Mouse (Mus musculus) liver, embryonic 13.5 days (tissue): Measurements from ENCODE around the gene Cracr2b. TPM values are rescaled to one million over a fixed set of nuclear protein-coding genes. Genes with fewer than 3 reads are reported as not detected.
A peak's percentile ranks its signal among the peaks of the same experiment; 100 is the strongest.
"Not testable (repeated sequence)": the region's sequence is repeated elsewhere in the genome, so short reads cannot be mapped to it uniquely, and the experiment has no call there.

Experiments
- ATAC-seq: fragments of 200-750 bp; cut with Nextera tagmentation; 2 replicates; pipeline ENCODE4 v1.8.0; 2017; ENCODE audit warnings: low read depth, mild to moderate bottlenecking, moderate number of reproducible peaks, moderate library complexity
- DNase-seq: peaks from one replicate; pipeline ENCODE4 v3.0.0; 2022
- H3K27ac ChIP-seq: fragments of 300-500 bp; sonication (generic); 2 replicates; pipeline ENCODE4 v1.5.1; 2015; ENCODE audit warnings: moderate library complexity, mild to moderate bottlenecking, inconsistent platforms
- H3K27me3 ChIP-seq: fragments of 300-500 bp; sonication (generic); 2 replicates; pipeline ENCODE4 v1.6.1; 2015; ENCODE audit warnings: mild to moderate bottlenecking, inconsistent platforms
- H3K36me3 ChIP-seq: fragments of 300-500 bp; sonication (generic); 2 replicates; pipeline ENCODE4 v1.6.1; 2015; ENCODE audit warnings: mild to moderate bottlenecking, inconsistent platforms
- H3K4me1 ChIP-seq: fragments of 300-500 bp; sonication (generic); replicated peaks from 2 replicates; pipeline ENCODE4 v1.6.1; 2015; ENCODE audit warnings: inconsistent platforms
- H3K4me2 ChIP-seq: fragments of 300-500 bp; sonication (generic); 2 replicates; pipeline ENCODE4 v1.6.1; 2015; ENCODE audit warnings: inconsistent platforms, mild to moderate bottlenecking, moderate library complexity
- H3K4me3 ChIP-seq: fragments of 300-500 bp; sonication (generic); replicated peaks from 2 replicates; pipeline ENCODE4 v1.5.1; 2015; ENCODE audit warnings: mild to moderate bottlenecking, inconsistent platforms
- H3K9ac ChIP-seq: fragments of 300-500 bp; sonication (generic); 2 replicates; pipeline ENCODE4 v1.6.1; 2015; ENCODE audit warnings: mild to moderate bottlenecking, inconsistent platforms
- H3K9me3 ChIP-seq: fragments of 300-500 bp; sonication (generic); replicated peaks from 2 replicates; pipeline ENCODE4 v1.6.1; 2016; ENCODE audit warnings: inconsistent platforms
- WGBS: fragments of 180-500 bp; shearing (Covaris S2); methylation state at CpG from one replicate; pipeline ENCODE4 v1.1.7; 2015; ENCODE audit not compliant: insufficient replicate concordance; 5-methylcytosine and 5-hydroxymethylcytosine counted together
- polyA plus RNA-seq: library from polyadenylated mRNA; unstranded; fragments of >200 nt; fragmentation: Nextera tagmentation; extraction: Ambion mirVana; gene quantifications from 2 replicates; pipeline ENCODE4 v1.2.1, GENCODE M21; 2015

Cracr2b gene
- polyA plus RNA-seq, 1 experiment from 2014 or later: 4.0 TPM

- Histone ChIP-seq H3K36me3 (peaks cover 54% of the 10 kb centered on the region), H3K27ac (peak overlapping the region; percentile 79; the same call in 1 of the 2 replicates), H3K4me3 (peak overlapping the region; percentile 72), H3K4me1 (peaks cover 69% of the 10 kb centered on the region), H3K9me3 (no peaks in the 10 kb centered on the region), H3K4me2 (peak overlapping the region; percentile 97), H3K27me3 (no peaks in the 10 kb centered on the region), H3K9ac (peak overlapping the region; percentile 83)
- no peak for ATAC-seq
- WGBS: 86% methylated on average over 13 of the region's 13 CpGs
- DNase-seq: no peak
These were observed 18.7 kb upstream of the Cracr2b start for GRCm38 (mm10) chr7:141442199-141442598.

DNA sequence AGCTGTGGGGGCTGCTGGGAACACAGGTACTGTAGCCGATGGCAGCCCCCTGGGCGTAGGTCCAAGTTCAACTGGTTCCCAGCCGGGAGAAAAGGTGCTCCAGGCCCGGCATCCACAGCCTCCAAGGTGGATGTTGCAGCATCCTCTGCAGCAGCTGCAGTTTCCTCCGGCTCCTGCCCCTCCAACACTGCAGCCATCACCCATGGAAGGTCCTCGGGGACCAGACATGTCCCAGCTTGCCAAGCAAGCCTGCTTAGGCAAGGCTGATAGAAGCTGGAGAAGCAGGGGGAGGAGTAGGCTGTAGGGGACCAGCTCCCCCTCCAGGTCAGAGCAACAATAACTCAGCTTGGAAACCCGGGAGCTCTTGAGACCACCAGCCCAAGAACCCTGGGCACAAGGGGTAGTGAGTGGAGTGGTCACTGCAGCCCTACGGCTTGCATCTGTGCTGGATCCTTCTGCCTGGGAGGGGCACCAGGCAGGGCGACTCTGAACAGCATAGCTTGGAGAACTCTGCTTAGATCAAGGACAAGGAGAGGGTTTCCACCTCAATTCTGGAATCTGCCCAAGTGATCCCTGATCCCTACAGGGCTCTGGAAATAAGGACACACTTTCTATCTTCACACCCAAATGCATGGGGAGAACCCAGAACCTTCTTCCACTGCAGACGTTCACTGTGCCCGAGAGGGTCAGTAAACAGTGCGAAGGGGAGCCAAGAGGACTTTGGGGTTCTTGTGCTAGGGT lies 17.6 kb upstream of the Cracr2b start:
- DNase-seq (peak; percentile 42), ATAC-seq (peak; percentile 15)
- Histone ChIP-seq H3K4me1 (peaks cover 63% of the 10 kb centered on the region), H3K27ac (peak overlapping the region; percentile 79), H3K36me3 (peaks cover 49% of the 10 kb centered on the region), H3K4me2 (peak overlapping the region; percentile 97), H3K4me3 (peak overlapping the region; percentile 72), H3K9ac (peak overlapping the region; percentile 83), H3K27me3 (no peaks in the 10 kb centered on the region), H3K9me3 (no peaks in the 10 kb centered on the region)
- WGBS: 19% methylated on average over 12 of the region's 12 CpGs

DNA sequence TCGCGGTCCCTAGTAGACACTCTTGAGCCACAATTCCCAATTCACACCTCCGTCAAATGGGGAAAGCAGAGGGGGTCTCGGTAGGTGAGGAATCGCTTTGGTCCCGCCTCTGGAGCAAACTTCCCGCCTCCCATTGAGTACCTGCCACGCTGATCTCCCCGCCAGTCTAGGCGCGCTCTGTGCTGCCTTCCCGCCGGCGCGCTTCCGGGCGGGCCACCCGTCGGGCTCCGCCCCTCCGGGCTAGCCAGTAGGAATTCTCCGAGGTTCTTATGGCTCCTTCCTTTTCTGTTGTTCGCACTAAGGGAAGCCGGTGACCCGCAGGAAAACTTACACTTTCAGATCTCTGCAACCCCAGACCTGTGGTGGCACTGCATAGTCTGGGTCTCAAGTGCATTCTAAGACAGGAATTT lies 17.1 kb upstream of the Cracr2b start, which contains the start of gene Pidd1:
TSS of gene Pidd1 (minus strand) at position 198 of the 410 bp plus-strand sequence.
- under 1% methylated on average over 25 of the region's 25 CpGs for WGBS
- Histone ChIP-seq H3K4me3 (peak within 1 kb of the TSS; percentile 72), H3K4me2 (peak within 1 kb of the TSS; percentile 97), H3K27ac (peak within 1 kb of the TSS; percentile 79), H3K27me3 (no peaks in the 10 kb centered on the region), H3K9ac (peak within 1 kb of the TSS; percentile 83), H3K9me3 (no peaks in the 10 kb centered on the region), H3K4me1 (peaks cover 65% of the 10 kb centered on the region), H3K36me3 (peaks cover 49% of the 10 kb centered on the region)
- ATAC-seq (peak; percentile 68), DNase-seq (peak; percentile 78)

DNA sequence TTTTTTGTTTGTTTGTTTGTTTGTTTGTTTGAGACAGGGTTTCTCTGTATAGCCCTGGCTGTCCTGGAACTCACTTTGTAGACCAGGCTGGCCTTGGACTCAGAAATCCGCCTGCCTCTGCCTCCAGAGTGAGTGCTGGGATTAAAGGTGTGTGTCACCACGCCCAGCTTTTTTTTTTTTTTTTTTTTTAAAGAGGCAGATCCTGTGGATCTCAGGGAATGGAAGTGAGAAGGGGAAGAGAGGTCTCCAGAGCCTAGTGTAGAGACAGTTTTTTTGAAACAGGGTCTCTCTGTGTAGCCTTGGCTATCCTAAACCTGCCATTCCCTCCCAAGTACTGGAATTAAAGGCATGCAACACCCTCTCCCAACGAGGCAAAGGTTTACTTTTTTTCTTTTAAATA lies 14.5 kb upstream of the Cracr2b start:
- Histone ChIP-seq H3K36me3 (peaks cover 49% of the 10 kb centered on the region), H3K4me2 (peak overlapping the region; percentile 76), H3K4me3 (peak overlapping the region; percentile 92), H3K4me1 (peaks cover 76% of the 10 kb centered on the region), H3K9ac (peak overlapping the region; percentile 96), H3K27ac (peak overlapping the region; percentile 90; the same call in 1 of the 2 replicates)
- not testable (repeated sequence) for H3K27me3 ChIP-seq, DNase-seq, H3K9me3 ChIP-seq, ATAC-seq
- WGBS: 54% methylated on average over 3 of the region's 3 CpGs

- Histone ChIP-seq H3K27me3 (no peaks in the 10 kb centered on the region), H3K4me1 (peaks cover 75% of the 10 kb centered on the region), H3K9ac (peak within 1 kb of the TSS; percentile 96), H3K27ac (peak within 1 kb of the TSS; percentile 90), H3K9me3 (no peaks in the 10 kb centered on the region), H3K36me3 (peaks cover 49% of the 10 kb centered on the region), H3K4me3 (peak within 1 kb of the TSS; percentile 92), H3K4me2 (peak within 1 kb of the TSS; percentile 76)
- WGBS: under 1% methylated on average over 63 of the region's 63 CpGs
- peak; percentile 92 for DNase-seq
- ATAC-seq: peak; percentile 85
These were observed 13.5 kb upstream of the Cracr2b start, which contains the start of gene Rplp2 for GRCm38 (mm10) chr7:141447110-141447991. Gene Rplp2 (plus strand): TSS chr7:141447370.

GRCm38 (mm10) chr7:141451928-141452327 lies 9.0 kb upstream of the Cracr2b start:
- ATAC-seq (no peak), DNase-seq (no peak)
- H3K27ac ChIP-seq: peak overlapping the region; percentile 53
- peak overlapping the region; percentile 36 for H3K9ac ChIP-seq
- H3K4me3 ChIP-seq: no peak overlapping the region
- peaks cover 66% of the 10 kb centered on the region for H3K4me1 ChIP-seq
- H3K4me2 ChIP-seq: 0 out of 2 replicates have a peak overlapping the region, but pooled peaks have one; percentile 2
- peaks cover 43% of the 10 kb centered on the region for H3K36me3 ChIP-seq
- H3K9me3 ChIP-seq: no peaks in the 10 kb centered on the region
- no peaks in the 10 kb centered on the region for H3K27me3 ChIP-seq

DNA sequence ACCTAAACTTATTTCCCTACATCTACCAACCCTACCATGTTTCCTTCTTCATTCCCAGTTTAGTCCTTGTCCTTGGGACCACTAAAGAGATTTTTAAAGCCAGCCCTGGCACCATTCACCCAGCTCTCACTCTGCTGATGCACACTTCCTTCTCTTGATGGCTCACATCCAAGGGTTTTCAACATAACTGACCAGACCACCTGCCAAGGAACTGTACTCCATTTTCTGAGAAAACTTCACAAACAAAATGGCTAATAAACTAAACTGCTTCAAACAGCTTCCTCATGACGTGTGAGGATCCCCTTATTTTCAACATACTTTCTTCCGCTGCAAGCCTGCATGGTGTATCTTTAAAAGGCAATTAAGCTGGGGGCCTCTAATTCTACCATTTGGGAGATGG lies 7.3 kb upstream of the Cracr2b start:
- 64% methylated on average over 2 of the region's 2 CpGs for WGBS
- DNase-seq (no peak), ATAC-seq (no peak)
- Histone ChIP-seq H3K9ac (no peak overlapping the region), H3K4me2 (no peak overlapping the region), H3K4me3 (no peak overlapping the region), H3K36me3 (peaks cover 37% of the 10 kb centered on the region), H3K27me3 (0 out of 2 replicates have a peak, but pooled peaks cover 1% of the 10 kb centered on the region), H3K9me3 (no peaks in the 10 kb centered on the region), H3K27ac (no peak overlapping the region), H3K4me1 (peaks cover 66% of the 10 kb centered on the region)

DNA sequence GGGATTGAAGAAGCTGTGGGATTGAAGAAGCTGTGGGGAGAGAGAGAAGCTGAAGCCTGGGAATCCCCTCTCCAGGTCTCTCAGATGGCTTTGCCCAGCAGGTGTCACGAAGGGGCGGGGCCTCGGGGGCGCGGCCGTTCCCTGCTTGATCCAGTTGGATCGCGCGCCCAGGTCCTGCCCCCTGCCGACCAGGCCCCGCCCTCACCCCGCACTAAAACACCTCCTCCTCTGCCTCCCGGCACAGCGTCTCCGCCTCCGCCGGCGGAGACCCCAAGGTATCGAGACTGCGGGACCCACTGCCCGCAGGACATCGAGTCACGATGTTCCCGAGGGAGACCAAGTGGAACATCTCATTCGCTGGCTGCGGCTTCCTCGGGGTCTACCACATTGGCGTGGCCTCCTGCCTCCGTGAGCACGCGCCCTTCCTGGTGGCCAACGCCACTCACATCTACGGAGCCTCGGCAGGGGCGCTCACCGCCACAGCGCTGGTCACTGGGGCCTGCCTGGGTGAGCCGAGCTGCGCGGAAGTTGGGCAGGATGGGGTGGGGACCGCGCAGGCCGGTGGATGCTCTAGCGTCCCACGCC lies 5.8 kb upstream of the Cracr2b start, which contains the start of gene Pnpla2:
TSS of gene Pnpla2 (plus strand) at position 232 of the 585 bp plus-strand sequence.
- no peaks in the 10 kb centered on the region for H3K9me3 ChIP-seq
- ATAC-seq: peak; percentile 88
- WGBS: under 1% methylated on average over 41 of the region's 45 CpGs
- peaks cover 52% of the 10 kb centered on the region for H3K4me1 ChIP-seq
- peak within 1 kb of the TSS; percentile 91 for H3K27ac ChIP-seq
- H3K4me3 ChIP-seq: peak within 1 kb of the TSS; percentile 84
- peaks cover 15% of the 10 kb centered on the region for H3K27me3 ChIP-seq
- DNase-seq: peak; percentile 93
- peak within 1 kb of the TSS; percentile 100 for H3K4me2 ChIP-seq
- H3K36me3 ChIP-seq: peaks cover 23% of the 10 kb centered on the region
- peak within 1 kb of the TSS; percentile 84 for H3K9ac ChIP-seq

GRCm38 (mm10) chr7:141455610-141456314 lies 5.1 kb upstream of the Cracr2b start:
- DNase-seq: peak; percentile 67
- H3K4me1 ChIP-seq: peaks cover 52% of the 10 kb centered on the region

DNA sequence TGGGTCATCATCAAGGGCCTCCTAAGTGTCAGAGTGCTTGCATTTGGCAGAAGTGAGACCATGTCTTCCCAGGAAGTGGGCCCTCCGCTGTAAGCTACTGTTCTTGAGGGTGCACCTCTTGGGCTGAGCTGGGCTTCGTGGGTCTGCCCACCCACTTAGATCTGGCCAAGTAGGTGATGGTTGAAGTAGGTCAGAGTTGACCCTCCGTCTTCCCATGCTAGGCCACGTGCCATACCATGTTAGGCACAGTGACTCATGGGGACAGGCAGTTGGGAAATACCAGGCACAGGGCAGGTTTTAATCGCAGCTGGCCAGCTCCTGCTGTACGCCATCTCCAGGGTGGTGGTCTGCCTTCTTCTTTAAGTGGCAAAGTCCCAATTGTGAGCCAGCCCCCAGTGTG lies 4.2 kb upstream of the Cracr2b start:
- H3K4me2 ChIP-seq: peak overlapping the region; percentile 100
- DNase-seq: no peak
- no peak overlapping the region for H3K9ac ChIP-seq
- H3K27ac ChIP-seq: no peak overlapping the region
- no peak for ATAC-seq
- peaks cover 6% of the 10 kb centered on the region for H3K36me3 ChIP-seq
- H3K9me3 ChIP-seq: no peaks in the 10 kb centered on the region
- H3K4me1 ChIP-seq: peaks cover 49% of the 10 kb centered on the region
- WGBS: 91% methylated on average over 6 of the region's 6 CpGs
- H3K27me3 ChIP-seq: peaks cover 32% of the 10 kb centered on the region
- H3K4me3 ChIP-seq: peak overlapping the region; percentile 84; the same call in 1 of the 2 replicates

More at GRCm38 (mm10) chr7:141455610-141456314, 5.1 kb upstream of the Cracr2b start:
- Histone ChIP-seq H3K4me2 (peak overlapping the region; percentile 100), H3K9me3 (no peaks in the 10 kb centered on the region), H3K27me3 (peaks cover 22% of the 10 kb centered on the region), H3K4me3 (peak overlapping the region; percentile 84), H3K36me3 (peaks cover 16% of the 10 kb centered on the region), H3K9ac (peak overlapping the region; percentile 84), H3K27ac (peak overlapping the region; percentile 91)
- ATAC-seq: peak; percentile 13
- 2% methylated on average over 23 of the region's 23 CpGs for WGBS
